Mouse (Mus musculus) intestine, embryonic 16.5 days (tissue): ENCODE results near the gene March4. TPM values are rescaled to one million over a fixed set of nuclear protein-coding genes. Genes with fewer than 3 reads are reported as not detected.

Experiments
- ATAC-seq: fragments of 200-750 bp; cut with Nextera tagmentation; 2 replicates; pipeline ENCODE4 v1.8.0; 2017; ENCODE audit warnings: moderate TSS enrichment, moderate library complexity
- H3K27ac ChIP-seq: fragments of 300-500 bp; sonication (generic); 2 replicates; pipeline ENCODE4 v1.5.1; 2014; ENCODE audit warnings: mild to moderate bottlenecking, low read length
- H3K27me3 ChIP-seq: fragments of 300-500 bp; sonication (generic); replicated peaks from 2 replicates; pipeline ENCODE4 v1.6.1; 2014; ENCODE audit warnings: low read length, control low read depth, mixed read lengths; ENCODE audit not compliant: control insufficient read depth, insufficient read depth
- H3K36me3 ChIP-seq: fragments of 300-500 bp; sonication (generic); 2 replicates; pipeline ENCODE4 v1.6.1; 2014; ENCODE audit warnings: low read length, control low read depth; ENCODE audit not compliant: control insufficient read depth, insufficient read depth
- H3K4me1 ChIP-seq: fragments of 300-500 bp; sonication (generic); 2 replicates; pipeline ENCODE4 v1.6.1; 2014; ENCODE audit warnings: low read length, control low read depth, mixed read lengths; ENCODE audit not compliant: control insufficient read depth, insufficient read depth
- H3K4me2 ChIP-seq: fragments of 300-500 bp; sonication (generic); 2 replicates; pipeline ENCODE4 v1.6.1; 2014; ENCODE audit warnings: low read depth, low read length, control low read depth
- H3K4me3 ChIP-seq: fragments of 300-500 bp; sonication (generic); 2 replicates; pipeline ENCODE4 v1.5.1; 2014; ENCODE audit warnings: mild to moderate bottlenecking, low read length
- H3K9ac ChIP-seq: fragments of 300-500 bp; sonication (generic); 2 replicates; pipeline ENCODE4 v1.6.1; 2014; ENCODE audit warnings: low read depth, low read length
- H3K9me3 ChIP-seq: fragments of 300-500 bp; sonication (generic); 2 replicates; pipeline ENCODE4 v1.6.1; 2016; ENCODE audit warnings: low read length, control low read depth; ENCODE audit not compliant: control insufficient read depth
- WGBS: fragments of 180-500 bp; shearing (Covaris S2); extraction: QIAGEN DNeasy Blood & Tissue Kit; methylation state at CpG from one replicate; pipeline ENCODE4 v1.1.7; 2014; 5-methylcytosine and 5-hydroxymethylcytosine counted together
- polyA plus RNA-seq: library from polyadenylated mRNA; unstranded; fragments of >200 nt; fragmentation: Nextera tagmentation; extraction: Ambion mirVana; gene quantifications from 2 replicates; pipeline ENCODE4 v1.2.1, GENCODE M21; 2015

March4 gene
- polyA plus RNA-seq, 1 experiment from 2014 or later: 0.32 TPM

- H3K4me1 ChIP-seq: no peaks in the 10 kb centered on the region
- WGBS: 76% methylated on average over 5 of the region's 5 CpGs
- no peak overlapping the region for H3K27ac ChIP-seq
- no peak overlapping the region for H3K9ac ChIP-seq
- H3K36me3 ChIP-seq: no peaks in the 10 kb centered on the region
- H3K27me3 ChIP-seq: no peaks in the 10 kb centered on the region
- no peak overlapping the region for H3K4me3 ChIP-seq
- H3K4me2 ChIP-seq: no peak overlapping the region
- no peaks in the 10 kb centered on the region for H3K9me3 ChIP-seq
- ATAC-seq: no peak
Observed at GRCm38 (mm10) chr1:72436967-72437366, 99.8 kb downstream of the March4 start.

- WGBS: 58% methylated on average over 3 of the region's 3 CpGs
- Histone ChIP-seq H3K9me3 (no peaks in the 10 kb centered on the region), H3K27ac (no peak overlapping the region), H3K4me3 (no peak overlapping the region), H3K4me1 (no peaks in the 10 kb centered on the region), H3K27me3 (no peaks in the 10 kb centered on the region), H3K9ac (no peak overlapping the region), H3K4me2 (no peak overlapping the region), H3K36me3 (no peaks in the 10 kb centered on the region)
- ATAC-seq: no peak
Observed at GRCm38 (mm10) chr1:72434510-72434909, 102.2 kb downstream of the March4 start.

GRCm38 (mm10) chr1:72432579-72432978, 104.2 kb downstream of the March4 start:
- ATAC-seq: peak; percentile 74
- H3K4me1 ChIP-seq: no peaks in the 10 kb centered on the region
- no peak overlapping the region for H3K9ac ChIP-seq
- no peaks in the 10 kb centered on the region for H3K36me3 ChIP-seq
- H3K27ac ChIP-seq: no peak overlapping the region
- H3K4me3 ChIP-seq: no peak overlapping the region
- no peaks in the 10 kb centered on the region for H3K9me3 ChIP-seq
- no peaks in the 10 kb centered on the region for H3K27me3 ChIP-seq
- WGBS: 78% methylated on average over 1 of the region's 1 CpGs
- H3K4me2 ChIP-seq: no peak overlapping the region

GRCm38 (mm10) chr1:72429107-72429807, 107.5 kb downstream of the March4 start:
- 87% methylated on average over 7 of the region's 7 CpGs for WGBS
- no peaks in the 10 kb centered on the region for H3K36me3 ChIP-seq
- H3K4me2 ChIP-seq: no peak overlapping the region
- no peak overlapping the region for H3K4me3 ChIP-seq
- H3K27me3 ChIP-seq: no peaks in the 10 kb centered on the region
- H3K27ac ChIP-seq: no peak overlapping the region
- no peak for ATAC-seq
- no peak overlapping the region for H3K9ac ChIP-seq
- no peaks in the 10 kb centered on the region for H3K9me3 ChIP-seq
- H3K4me1 ChIP-seq: no peaks in the 10 kb centered on the region

- Histone ChIP-seq H3K36me3 (no peaks in the 10 kb centered on the region), H3K9ac (no peak overlapping the region), H3K4me2 (no peak overlapping the region), H3K4me1 (no peaks in the 10 kb centered on the region), H3K9me3 (no peaks in the 10 kb centered on the region), H3K4me3 (no peak overlapping the region), H3K27me3 (no peaks in the 10 kb centered on the region), H3K27ac (no peak overlapping the region)
- ATAC-seq: no peak
- 87% methylated on average over 8 of the region's 8 CpGs for WGBS
Observed at GRCm38 (mm10) chr1:72428526-72428925, 108.2 kb downstream of the March4 start.

GRCm38 (mm10) chr1:72426456-72426855, 110.3 kb downstream of the March4 start:
- Histone ChIP-seq H3K4me1 (no peaks in the 10 kb centered on the region), H3K4me3 (no peak overlapping the region), H3K9ac (no peak overlapping the region), H3K27ac (no peak overlapping the region), H3K36me3 (no peaks in the 10 kb centered on the region), H3K27me3 (no peaks in the 10 kb centered on the region), H3K4me2 (no peak overlapping the region), H3K9me3 (no peaks in the 10 kb centered on the region)
- 78% methylated on average over 4 of the region's 4 CpGs for WGBS
- no peak for ATAC-seq

- Histone ChIP-seq H3K36me3 (no peaks in the 10 kb centered on the region), H3K27ac (no peak overlapping the region), H3K4me2 (no peak overlapping the region), H3K27me3 (no peaks in the 10 kb centered on the region), H3K9ac (no peak overlapping the region), H3K4me1 (no peaks in the 10 kb centered on the region), H3K9me3 (no peaks in the 10 kb centered on the region), H3K4me3 (no peak overlapping the region)
- 89% methylated on average over 4 of the region's 4 CpGs for WGBS
- ATAC-seq: no peak
Observed at GRCm38 (mm10) chr1:72422121-72422520, 114.6 kb downstream of the March4 start.

GRCm38 (mm10) chr1:72420220-72420619, 116.5 kb downstream of the March4 start:
- H3K36me3 ChIP-seq: no peaks in the 10 kb centered on the region
- H3K27me3 ChIP-seq: no peaks in the 10 kb centered on the region
- no peak overlapping the region for H3K27ac ChIP-seq
- H3K9ac ChIP-seq: no peak overlapping the region
- H3K9me3 ChIP-seq: no peaks in the 10 kb centered on the region
- WGBS: 61% methylated on average over 2 of the region's 2 CpGs
- H3K4me2 ChIP-seq: no peak overlapping the region
- ATAC-seq: no peak
- no peak overlapping the region for H3K4me3 ChIP-seq
- no peaks in the 10 kb centered on the region for H3K4me1 ChIP-seq

- 74% methylated on average over 8 of the region's 8 CpGs for WGBS
- H3K9me3 ChIP-seq: no peaks in the 10 kb centered on the region
- no peak overlapping the region for H3K9ac ChIP-seq
- no peak overlapping the region for H3K4me2 ChIP-seq
- H3K4me1 ChIP-seq: peaks cover 5% of the 10 kb centered on the region; the same call in 1 of the 2 replicates
- no peaks in the 10 kb centered on the region for H3K36me3 ChIP-seq
- H3K27ac ChIP-seq: no peak overlapping the region
- H3K27me3 ChIP-seq: no peaks in the 10 kb centered on the region
- no peak for ATAC-seq
- H3K4me3 ChIP-seq: no peak overlapping the region
Observed at GRCm38 (mm10) chr1:72418744-72419655, 117.7 kb downstream of the March4 start.
